In the genomic region with DNA sequence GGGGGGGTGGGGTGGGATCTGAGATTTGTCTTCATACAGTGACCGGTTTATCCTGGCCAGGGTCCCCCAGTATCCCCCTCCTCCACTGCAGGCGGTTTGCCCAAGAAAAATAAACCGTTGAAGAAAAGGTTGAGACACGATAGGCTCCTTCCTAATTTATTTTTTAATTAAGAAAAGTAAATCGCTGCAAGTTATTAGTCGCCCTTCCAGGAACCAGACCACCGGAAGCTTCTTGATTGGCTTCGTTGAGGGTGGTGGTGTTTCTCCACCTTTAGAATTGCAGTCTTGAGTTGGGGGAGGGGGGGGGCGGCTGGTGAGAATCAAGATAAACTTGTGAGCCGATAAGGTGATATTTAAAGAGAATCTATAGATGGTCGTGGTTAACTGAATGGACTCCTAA, we compare ENCODE assay signal across 9 mouse cellular contexts. TPM values are rescaled to one million over a fixed set of nuclear protein-coding genes. Genes with fewer than 3 reads are reported as not detected.
A peak's percentile ranks its signal among the peaks of the same experiment; 100 is the strongest.
DNase-seq lines count a peak whose midpoint lies in the region; ATAC-seq and TF ChIP-seq lines count a peak whose summit lies in the region.
"Had no signal": no experiment of that assay in that cellular context is flagged by ENCODE, and none has a peak within 500 bp of the region (broad histone marks: within the 10 kb centered on the region; RNA-seq: fewer than 3 reads in every experiment).

No protein-coding gene starts in this region.

- peak overlapping the region; percentile 98 for H3K27ac ChIP-seq in kidney, embryonic 16.5 days (ENCODE audit: low read length)
- H3K27ac ChIP-seq in kidney, adult 2 months (ENCODE audit: insufficient read depth, low read depth, low read length), result no peak overlapping the region
- peak overlapping the region; percentile 86 for H3K27ac ChIP-seq in embryonic facial prominence, embryonic 11.5 days (replicated peaks; ENCODE audit: low read depth, low read length)
- no peak overlapping the region for H3K27ac ChIP-seq in intestine, postnatal 0 days (ENCODE audit: low read depth, low read length)
- H3K27ac ChIP-seq in neural tube, embryonic 14.5 days (ENCODE audit: low read depth, low read length), result no peak overlapping the region

- H3K4me2 ChIP-seq in kidney, embryonic 16.5 days (replicated peaks; ENCODE audit: low read depth, low read length), result peak overlapping the region; percentile 96
- peak overlapping the region; percentile 76 for H3K4me2 ChIP-seq in embryonic facial prominence, embryonic 11.5 days (ENCODE audit: low read depth, low read length)
- H3K4me2 ChIP-seq in intestine, postnatal 0 days (replicated peaks; ENCODE audit: low read depth), result peak overlapping the region; percentile 92
- peak overlapping the region; percentile 95; the same call in 1 of the 2 replicates for H3K4me2 ChIP-seq in neural tube, embryonic 14.5 days (ENCODE audit: low read depth, low read length)

- no peaks in the 10 kb centered on the region for H3K27me3 ChIP-seq in kidney, embryonic 16.5 days (ENCODE audit: insufficient read depth, low read length)
- H3K27me3 ChIP-seq in kidney, adult 2 months (replicated peaks; ENCODE audit: control insufficient read depth, insufficient read depth, low read length), result no peaks in the 10 kb centered on the region
- no peaks in the 10 kb centered on the region for H3K27me3 ChIP-seq in embryonic facial prominence, embryonic 11.5 days (ENCODE audit: control insufficient read depth, insufficient read depth, low read length)
- peaks cover 9% of the 10 kb centered on the region; the same call in 1 of the 2 replicates for H3K27me3 ChIP-seq in intestine, postnatal 0 days (replicated peaks; ENCODE audit: control insufficient read depth, insufficient read depth, low read length)
- H3K27me3 ChIP-seq in neural tube, embryonic 14.5 days (ENCODE audit: control insufficient read depth, insufficient read depth, low read length), result peaks cover 43% of the 10 kb centered on the region

- H3K36me3 ChIP-seq in kidney, embryonic 16.5 days (ENCODE audit: insufficient read depth, low read length), result peaks cover 18% of the 10 kb centered on the region
- no peaks in the 10 kb centered on the region; the same call in 1 of the 2 replicates for H3K36me3 ChIP-seq in kidney, adult 2 months (ENCODE audit: control insufficient read depth, insufficient read depth, low read length)
- H3K36me3 ChIP-seq in embryonic facial prominence, embryonic 11.5 days (replicated peaks; ENCODE audit: control insufficient read depth, insufficient read depth, low read depth, low read length), result no peaks in the 10 kb centered on the region; the same call in 1 of the 2 replicates
- H3K36me3 ChIP-seq in intestine, postnatal 0 days (ENCODE audit: control insufficient read depth, insufficient read depth), result 0 out of 2 replicates have a peak, but pooled peaks cover 7% of the 10 kb centered on the region
- H3K36me3 ChIP-seq in neural tube, embryonic 14.5 days (ENCODE audit: control insufficient read depth, insufficient read depth, low read length), result no peaks in the 10 kb centered on the region

- under 1% methylated on average over 11 of the region's 11 CpGs for WGBS in kidney, embryonic 16.5 days
- whole genome bisulfite sequencing in kidney, adult 2 months, result 8% methylated on average over 11 of the region's 11 CpGs
- 0% methylated on average over 11 of the region's 11 CpGs for WGBS in embryonic facial prominence, embryonic 11.5 days
- 5% methylated on average over 11 of the region's 11 CpGs for whole genome bisulfite sequencing in intestine, postnatal 0 days
- WGBS in neural tube, embryonic 14.5 days, result under 1% methylated on average over 11 of the region's 11 CpGs

- H3K4me3 ChIP-seq in kidney, embryonic 16.5 days (ENCODE audit: low read length), result peak overlapping the region; percentile 85
- no peak overlapping the region for H3K4me3 ChIP-seq in kidney, adult 2 months (ENCODE audit: insufficient read depth, low read depth, low read length)
- H3K4me3 ChIP-seq in embryonic facial prominence, embryonic 11.5 days (ENCODE audit: low read depth, low read length), result peak overlapping the region; percentile 71
- peak overlapping the region; percentile 64; the same call in 1 of the 2 replicates for H3K4me3 ChIP-seq in intestine, postnatal 0 days (ENCODE audit: low read depth, low read length)
- H3K4me3 ChIP-seq in neural tube, embryonic 14.5 days (ENCODE audit: low read depth, low read length), result no peak overlapping the region

- no peak for ATAC-seq in kidney, embryonic 16.5 days (ENCODE audit: low FRiP score, low TSS enrichment)
- no peak for ATAC-seq in embryonic facial prominence, embryonic 11.5 days (replicated peaks; ENCODE audit: insufficient number of reproducible peaks, low FRiP score, low TSS enrichment, low read depth)
- ATAC-seq in intestine, postnatal 0 days, result no peak
- no peak for ATAC-seq in neural tube, embryonic 14.5 days (ENCODE audit: low read depth)

- no peaks in the 10 kb centered on the region for H3K9me3 ChIP-seq in kidney, embryonic 16.5 days (ENCODE audit: low read length)
- H3K9me3 ChIP-seq in embryonic facial prominence, embryonic 11.5 days (replicated peaks; ENCODE audit: control insufficient read depth, low read length), result no peaks in the 10 kb centered on the region
- H3K9me3 ChIP-seq in intestine, postnatal 0 days (ENCODE audit: control insufficient read depth), result no peaks in the 10 kb centered on the region
- H3K9me3 ChIP-seq in neural tube, embryonic 14.5 days (ENCODE audit: control insufficient read depth, low read length), result no peaks in the 10 kb centered on the region

- peaks cover 42% of the 10 kb centered on the region for H3K4me1 ChIP-seq in kidney, embryonic 16.5 days (ENCODE audit: insufficient read depth, low read length)
- H3K4me1 ChIP-seq in kidney, adult 2 months (ENCODE audit: control insufficient read depth, insufficient read depth, low read length), result peaks cover 13% of the 10 kb centered on the region; the same call in 1 of the 2 replicates
- H3K4me1 ChIP-seq in embryonic facial prominence, embryonic 11.5 days (ENCODE audit: control insufficient read depth, insufficient read depth, low read length), result no peaks in the 10 kb centered on the region; the same call in 1 of the 2 replicates
- peaks cover 22% of the 10 kb centered on the region for H3K4me1 ChIP-seq in intestine, postnatal 0 days (replicated peaks; ENCODE audit: control insufficient read depth, insufficient read depth, low read length)
- H3K4me1 ChIP-seq in neural tube, embryonic 14.5 days (ENCODE audit: control insufficient read depth, insufficient read depth, low read length), result peaks cover 50% of the 10 kb centered on the region

- TF ChIP-seq CTCF in kidney, adult 2 months (conservative IDR thresholded peaks at IDR 0.05; ENCODE audit: insufficient read depth, insufficient read length, low read depth, low read length), result no peak
- TF ChIP-seq CTCF in intestine, postnatal 0 days (IDR thresholded peaks at IDR 0.05; ENCODE audit: low read depth), result no peak

- no peak for DNase-seq in kidney, adult 2 months
- DNase-seq in embryonic facial prominence, embryonic 11.5 days (ENCODE audit: low spot score), result peak; percentile 65
- no peak for DNase-seq in thymus, postnatal 25 days
- no peak for DNase-seq in frontal cortex, adult 2 months (ENCODE audit: extremely low spot score in 1 of 2, low spot score in 1 of 2)
- DNase-seq in gastrocnemius, adult 8-10 months (ENCODE audit: low spot score in 2 of 2), result no peak

- TF ChIP-seq POLR2A in kidney, adult 2 months (IDR thresholded peaks at IDR 0.05; ENCODE audit: low read depth, low read length), result no peak

- H3K9ac ChIP-seq in kidney, embryonic 16.5 days (replicated peaks; ENCODE audit: low read length), result peak overlapping the region; percentile 76
- H3K9ac ChIP-seq in embryonic facial prominence, embryonic 11.5 days (replicated peaks; ENCODE audit: low read length), result no peak overlapping the region; the same call in 1 of the 2 replicates
- no peak overlapping the region for H3K9ac ChIP-seq in intestine, postnatal 0 days (ENCODE audit: low read depth, low read length)
- H3K9ac ChIP-seq in neural tube, embryonic 14.5 days (replicated peaks; ENCODE audit: low read depth, low read length), result no peak overlapping the region

RNA-seq across cellular contexts. Expression of gene Ccnd1, which starts 0.9 kb away (rescaled TPM):
- polyA plus RNA-seq in kidney, embryonic 16.5 days (2015; fragmentation: Nextera tagmentation; extraction: Ambion mirVana), result 185 and 234 TPM in 2 replicates
- 137 and 139 TPM in 2 replicates for polyA plus RNA-seq in kidney, adult 2 months (2012; rRNA removed)
- 208 and 223 TPM in 2 replicates for polyA plus RNA-seq in embryonic facial prominence, embryonic 11.5 days (2014; fragmentation: Nextera tagmentation; extraction: Ambion mirVana)
- polyA plus RNA-seq in intestine, postnatal 0 days (2015; fragmentation: Nextera tagmentation; extraction: Ambion mirVana), result 41.5 and 42.9 TPM in 2 replicates
- polyA plus RNA-seq in neural tube, embryonic 14.5 days (2014; fragmentation: Nextera tagmentation; extraction: Ambion mirVana), result 12.1 and 17.9 TPM in 2 replicates
- 29.8 and 36.6 TPM in 2 replicates for polyA plus RNA-seq in frontal cortex, adult 2 months (2012; rRNA removed)
- 1 to 10 TPM; 2.3 to 6.9 (median 4.0) TPM for total RNA-seq in gastrocnemius, adult 8-10 months (2022)

RNA-seq across cellular contexts. Expression of gene LTO1, which starts 25.7 kb away (rescaled TPM):
- polyA plus RNA-seq in kidney, embryonic 16.5 days (2015; fragmentation: Nextera tagmentation; extraction: Ambion mirVana), result 31.4 and 33.7 TPM in 2 replicates
- 19.0 and 19.8 TPM in 2 replicates for polyA plus RNA-seq in kidney, adult 2 months (2012; rRNA removed)
- 21.0 and 24.5 TPM in 2 replicates for polyA plus RNA-seq in embryonic facial prominence, embryonic 11.5 days (2014; fragmentation: Nextera tagmentation; extraction: Ambion mirVana)
- polyA plus RNA-seq in intestine, postnatal 0 days (2015; fragmentation: Nextera tagmentation; extraction: Ambion mirVana), result 16.2 and 21.1 TPM in 2 replicates
- polyA plus RNA-seq in neural tube, embryonic 14.5 days (2014; fragmentation: Nextera tagmentation; extraction: Ambion mirVana), result 22.4 and 25.8 TPM in 2 replicates
- 36.5 and 44.2 TPM in 2 replicates for polyA plus RNA-seq in frontal cortex, adult 2 months (2012; rRNA removed)
- total RNA-seq in gastrocnemius, adult 8-10 months (2022), result 1 to 10 TPM; 7.8 to 8.9 (median 8.7) TPM

RNA-seq across cellular contexts. Expression of gene Fgf15, which starts 44.3 kb away (rescaled TPM):
- 2.9 and 3.1 TPM in 2 replicates for polyA plus RNA-seq in kidney, embryonic 16.5 days (2015; fragmentation: Nextera tagmentation; extraction: Ambion mirVana)
- polyA plus RNA-seq in kidney, adult 2 months (2012; rRNA removed), result not detected in 2 replicates
- polyA plus RNA-seq in embryonic facial prominence, embryonic 11.5 days (2014; fragmentation: Nextera tagmentation; extraction: Ambion mirVana), result 25.4 and 29.1 TPM in 2 replicates
- 51.7 and 76.9 TPM in 2 replicates for polyA plus RNA-seq in intestine, postnatal 0 days (2015; fragmentation: Nextera tagmentation; extraction: Ambion mirVana)
- 11.9 and 13.3 TPM in 2 replicates for polyA plus RNA-seq in neural tube, embryonic 14.5 days (2014; fragmentation: Nextera tagmentation; extraction: Ambion mirVana)
- polyA plus RNA-seq in frontal cortex, adult 2 months (2012; rRNA removed), result not detected in 2 replicates
- not detected for total RNA-seq in gastrocnemius, adult 8-10 months (2022)
- polyA plus RNA-seq: erythroblast, embryonic 14.5 days had no signal

Comparison
In these comparisons a context has a peak if more than half of its experiments do, and no peak if none do; other contexts are left out.
1. H3K27ac ChIP-seq: peak in kidney, embryonic 16.5 days (single experiment) and embryonic facial prominence, embryonic 11.5 days (single experiment); none in kidney, adult 2 months (single experiment), intestine, postnatal 0 days (single experiment) and neural tube, embryonic 14.5 days (single experiment).
2. H3K4me3 ChIP-seq: peak in kidney, embryonic 16.5 days (single experiment), embryonic facial prominence, embryonic 11.5 days (single experiment) and intestine, postnatal 0 days (single experiment); none in kidney, adult 2 months (single experiment) and neural tube, embryonic 14.5 days (single experiment).
3. Peak in every context shown above with its lines, with median percentiles within 50 percentile points of each other: H3K4me2 ChIP-seq.